Mouse (Mus musculus): ENCODE measurements around the gene Prickle2.

The Prickle2 gene

GRCm38 (mm10) chr6:92518438-92518968 is 187.5 kb downstream of the Prickle2 start:
- DNase-seq (ENCODE audit: low spot score in 2 of 2) = no peak

DNA sequence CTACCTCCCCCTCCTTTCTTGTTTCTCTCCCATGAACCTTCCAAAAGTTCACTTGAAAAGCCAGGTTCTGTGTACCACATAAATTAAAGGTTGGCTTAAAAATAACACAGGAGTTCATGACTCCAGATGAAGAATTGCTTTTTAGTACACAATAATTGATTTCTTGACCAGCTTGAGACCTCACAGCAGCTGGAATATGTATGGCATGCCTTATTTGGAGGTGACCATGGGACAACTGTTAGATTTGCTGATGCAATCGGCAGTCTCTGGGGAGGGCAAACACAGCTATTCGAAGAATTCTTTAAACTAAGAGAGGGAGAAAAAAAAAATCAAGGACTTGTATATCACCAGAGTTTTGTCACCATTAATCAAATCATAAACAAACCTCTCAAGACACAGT is 189.0 kb downstream of the Prickle2 start:
- no peak for DNase-seq (ENCODE audit: low spot score in 2 of 2)

DNA sequence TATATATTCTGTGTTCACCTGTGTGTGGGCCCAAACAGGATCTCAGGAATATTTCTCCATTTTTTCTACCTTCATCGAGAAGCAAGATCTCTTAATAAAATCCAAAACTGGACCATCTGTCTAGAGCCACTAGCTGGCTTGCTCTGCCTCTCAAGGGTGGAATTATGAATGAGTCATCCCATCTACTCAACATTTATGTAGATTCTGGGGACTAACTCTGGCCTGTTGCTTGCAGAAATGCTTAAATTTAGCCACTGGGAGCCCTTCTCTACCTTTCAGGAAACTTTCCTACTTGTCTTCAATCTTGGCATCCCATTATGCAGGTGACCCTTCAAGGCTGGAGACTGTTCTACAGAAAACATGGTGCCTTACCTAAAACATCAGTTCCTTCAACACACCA is 194.0 kb downstream of the Prickle2 start:
- DNase-seq (ENCODE audit: low spot score in 2 of 2) = no peak

- DNase-seq (ENCODE audit: low spot score in 2 of 2) = no peak
These were observed 196.2 kb downstream of the Prickle2 start for GRCm38 (mm10) chr6:92509712-92510111.

- no peak for DNase-seq (ENCODE audit: low spot score in 2 of 2)
These were observed 199.7 kb downstream of the Prickle2 start for GRCm38 (mm10) chr6:92506276-92506675.

DNA sequence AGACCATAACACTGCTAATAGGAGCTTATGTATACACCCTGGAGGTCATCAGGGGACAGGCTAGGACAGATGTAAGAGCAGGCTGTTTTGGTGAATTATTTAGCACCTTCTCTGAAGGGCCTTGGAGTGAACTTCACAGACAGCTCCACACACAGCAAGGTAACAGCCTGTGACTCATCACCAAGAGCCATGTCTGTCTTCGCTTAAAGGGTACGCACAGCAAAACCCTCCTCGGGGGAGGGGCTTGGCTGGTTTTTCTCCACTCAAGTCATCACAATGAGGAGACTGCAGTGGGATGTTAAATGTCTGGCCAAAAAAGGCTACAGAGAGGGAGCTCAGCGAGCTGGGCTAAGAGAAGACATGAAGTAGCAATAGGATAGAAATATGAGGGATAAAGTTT is 206.5 kb downstream of the Prickle2 start:
- no peak for DNase-seq (ENCODE audit: low spot score in 2 of 2)

DNA sequence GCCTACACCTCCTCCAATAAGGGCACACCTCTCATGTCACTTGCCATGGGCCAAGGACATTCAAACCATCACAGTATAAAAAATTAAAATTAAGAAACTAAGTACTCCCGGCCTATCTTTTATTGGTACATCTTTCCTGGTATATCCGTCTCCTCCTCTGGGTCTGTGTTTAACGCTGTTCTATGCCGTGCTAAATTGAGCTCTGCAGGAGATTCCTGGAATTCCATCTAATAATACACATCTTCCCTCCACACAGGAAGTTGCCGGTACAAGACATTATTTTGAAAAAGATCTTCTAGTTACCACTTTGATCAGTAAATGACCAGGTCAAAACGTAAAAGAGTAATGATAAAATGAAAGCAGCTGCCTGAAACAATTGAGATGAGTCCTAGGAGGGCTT is 207.4 kb downstream of the Prickle2 start:
- no peak for DNase-seq (ENCODE audit: low spot score in 2 of 2)

- DNase-seq (ENCODE audit: low spot score in 2 of 2) = no peak
These were observed 208.7 kb downstream of the Prickle2 start for GRCm38 (mm10) chr6:92497279-92497678.

- DNase-seq (ENCODE audit: low spot score in 2 of 2) = no peak
These were observed 210.5 kb downstream of the Prickle2 start for GRCm38 (mm10) chr6:92495500-92495899.

DNA sequence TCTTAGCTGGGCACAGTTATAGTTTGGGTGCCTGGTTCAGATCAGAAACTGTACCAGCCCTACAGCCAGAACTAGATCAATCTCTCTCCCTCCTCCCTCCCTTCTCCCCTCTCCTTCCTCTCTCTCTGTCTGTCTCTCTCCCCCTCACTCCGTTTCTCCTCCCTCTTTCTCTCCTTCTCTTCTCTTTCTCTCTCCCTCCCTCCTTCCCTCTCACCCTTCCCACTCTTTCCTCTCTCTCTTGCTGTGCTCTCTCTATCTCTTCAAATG is 224.3 kb downstream of the Prickle2 start:
- DNase-seq (ENCODE audit: low spot score in 2 of 2) = no peak

- DNase-seq (ENCODE audit: low spot score in 2 of 2) = no peak
These were observed 224.8 kb downstream of the Prickle2 start for GRCm38 (mm10) chr6:92480941-92481689.

- no peak for DNase-seq (ENCODE audit: low spot score in 2 of 2)
These were observed 227.3 kb downstream of the Prickle2 start for GRCm38 (mm10) chr6:92478612-92479011.

DNA sequence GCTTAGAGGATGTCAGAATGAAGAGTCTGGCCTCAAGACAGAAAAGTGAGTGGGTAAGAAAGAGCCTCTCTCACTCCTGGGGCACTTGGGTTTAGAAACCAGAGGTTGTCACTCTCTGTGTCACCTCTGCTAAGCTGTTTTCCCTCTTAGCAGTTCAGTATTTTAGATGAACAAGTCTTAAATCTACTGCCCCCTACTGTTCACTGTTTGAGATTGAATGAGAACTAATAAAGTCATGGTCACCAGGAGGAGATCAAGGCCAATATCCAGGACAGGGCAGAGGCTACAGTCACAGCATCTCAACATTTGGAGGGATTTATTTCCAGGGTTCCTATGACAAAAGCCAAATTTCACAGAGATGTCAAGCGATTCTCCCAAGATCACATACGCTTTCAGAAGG is 228.3 kb downstream of the Prickle2 start:
- no peak for DNase-seq (ENCODE audit: low spot score in 2 of 2)

GRCm38 (mm10) chr6:92469456-92469855 is 236.5 kb downstream of the Prickle2 start:
- DNase-seq (ENCODE audit: low spot score in 2 of 2) = no peak

DNA sequence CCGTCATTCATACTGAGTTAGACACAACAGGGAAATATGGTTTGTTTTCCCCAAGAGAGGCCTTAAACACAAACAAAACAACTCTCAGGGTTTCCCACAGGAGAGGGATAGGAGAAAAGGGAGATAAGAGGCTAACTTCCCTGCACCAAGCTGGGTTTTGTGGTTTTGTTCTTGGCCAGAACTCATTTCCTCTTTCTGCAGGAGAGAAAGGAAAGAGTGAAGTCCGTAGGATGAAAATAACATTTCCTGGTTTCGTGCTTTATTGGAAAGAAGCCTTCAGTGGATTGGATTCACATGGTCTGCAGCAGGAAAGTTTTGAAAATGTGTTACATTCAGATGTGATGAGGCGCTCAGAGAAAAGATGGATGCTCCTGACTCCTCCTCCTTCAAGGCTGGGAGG is 237.1 kb downstream of the Prickle2 start:
- no peak for DNase-seq (ENCODE audit: low spot score in 2 of 2)

DNA sequence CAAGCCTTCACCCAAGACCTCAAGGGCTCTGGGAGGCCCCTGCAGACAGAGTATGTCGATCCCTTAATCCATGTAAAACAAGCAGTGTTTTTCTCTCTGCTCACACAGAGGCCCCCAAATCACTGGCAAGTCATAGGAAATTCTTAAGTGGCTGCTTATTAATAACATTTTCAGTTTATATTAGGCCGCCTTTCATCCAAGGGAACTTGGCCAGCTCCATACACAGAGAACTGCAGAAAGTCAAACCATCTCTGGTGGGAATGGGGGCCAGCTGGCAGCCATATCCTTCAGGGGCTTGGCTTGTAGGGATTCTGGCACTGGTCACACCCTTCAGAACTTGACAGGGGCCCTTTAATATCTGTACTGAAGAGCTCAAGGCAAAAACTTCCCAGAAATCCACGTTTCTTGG is 237.6 kb downstream of the Prickle2 start:
- no peak for DNase-seq (ENCODE audit: low spot score in 2 of 2)

DNA sequence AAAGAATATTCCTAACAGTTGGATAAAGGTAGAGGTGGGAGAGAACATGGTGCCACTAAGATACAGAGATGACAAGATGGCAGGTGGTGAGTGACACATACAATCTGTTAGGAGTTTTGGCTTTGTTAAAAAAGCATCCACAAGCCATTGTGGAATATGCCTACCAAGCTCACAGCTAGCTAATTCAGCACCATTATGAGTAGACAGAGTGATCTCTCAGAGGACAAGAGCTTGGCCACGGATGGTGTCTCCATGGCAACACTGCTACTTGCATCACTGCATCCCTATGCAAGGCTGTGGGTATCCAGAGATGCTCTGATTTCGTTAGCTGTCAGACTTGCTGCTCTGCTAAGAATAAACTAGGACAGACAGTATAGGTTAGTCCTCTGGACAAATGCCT is 238.6 kb downstream of the Prickle2 start:
- no peak for DNase-seq (ENCODE audit: low spot score in 2 of 2)

DNA sequence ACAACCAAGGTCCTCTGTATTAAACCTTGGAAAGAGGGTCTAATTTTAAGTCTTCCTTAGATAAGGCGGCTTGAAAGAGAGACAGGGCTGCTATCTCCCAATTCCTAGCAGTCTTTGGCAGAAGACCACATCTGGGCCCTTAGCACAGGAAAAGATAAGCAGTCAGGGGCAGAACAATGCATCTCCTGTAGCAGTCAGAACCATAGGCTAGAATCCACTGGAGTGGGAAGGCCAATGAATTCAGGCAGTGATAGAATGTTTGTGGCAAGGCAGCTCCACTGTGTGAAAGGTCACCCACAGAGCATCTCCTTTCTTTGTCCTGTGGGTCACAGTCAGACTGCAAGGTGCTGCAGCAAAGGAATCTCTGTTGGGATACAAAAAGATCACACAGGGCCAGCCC is 240.3 kb downstream of the Prickle2 start:
- no peak for DNase-seq (ENCODE audit: low spot score in 2 of 2)

DNA sequence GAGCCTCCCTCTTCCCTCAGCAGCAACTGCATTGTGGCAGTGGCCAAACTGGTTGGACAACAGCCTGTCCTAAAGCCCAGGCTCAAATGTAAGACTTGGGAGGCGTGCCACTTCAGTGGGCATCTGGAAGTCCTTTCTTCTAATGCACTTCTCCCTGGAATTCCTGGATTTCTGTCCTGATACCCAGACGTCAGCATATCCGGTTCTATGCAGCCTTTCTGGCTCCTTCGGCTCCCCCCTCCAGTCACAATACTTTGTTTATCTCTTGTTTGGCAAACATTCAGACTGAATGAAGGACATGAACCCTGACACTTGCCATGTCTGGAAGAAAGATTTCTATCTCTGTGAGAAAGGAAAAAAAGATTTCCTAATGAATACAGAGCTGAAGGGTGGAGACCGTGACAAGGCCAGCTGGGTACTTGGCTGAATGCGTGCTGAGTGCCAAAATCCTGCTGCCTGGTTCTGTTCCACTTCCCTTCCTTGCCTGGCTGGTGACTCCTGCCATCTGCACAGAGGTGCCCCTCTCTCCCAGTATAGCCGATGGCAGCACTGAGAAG is 241.1 kb downstream of the Prickle2 start:
- no peak for DNase-seq (ENCODE audit: low spot score in 2 of 2)

GRCm38 (mm10) chr6:92463768-92464167 is 242.2 kb downstream of the Prickle2 start:
- DNase-seq (ENCODE audit: low spot score in 2 of 2) = no peak

- DNase-seq (ENCODE audit: low spot score in 2 of 2) = no peak
These were observed 245.2 kb downstream of the Prickle2 start for GRCm38 (mm10) chr6:92460750-92461149.

DNA sequence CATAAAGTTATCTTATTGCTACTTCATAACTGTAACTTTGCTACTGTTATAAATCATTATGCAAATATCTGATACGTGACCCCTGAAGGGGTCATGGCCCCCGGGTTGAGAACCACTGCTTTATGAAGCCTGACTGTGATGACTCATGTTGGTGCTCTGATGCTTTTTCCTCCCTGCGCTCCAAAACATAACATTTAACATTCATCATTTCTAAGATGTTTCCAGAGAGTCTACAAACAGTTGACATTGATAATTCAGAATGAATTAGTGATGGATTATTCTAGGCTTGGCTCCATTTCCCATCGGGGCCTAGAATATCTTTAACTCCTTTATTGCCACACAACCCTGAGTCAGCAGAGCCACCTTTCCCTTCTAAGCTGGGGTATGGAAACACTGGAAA is 247.9 kb downstream of the Prickle2 start:
- DNase-seq (ENCODE audit: low spot score in 2 of 2) = no peak

DNA sequence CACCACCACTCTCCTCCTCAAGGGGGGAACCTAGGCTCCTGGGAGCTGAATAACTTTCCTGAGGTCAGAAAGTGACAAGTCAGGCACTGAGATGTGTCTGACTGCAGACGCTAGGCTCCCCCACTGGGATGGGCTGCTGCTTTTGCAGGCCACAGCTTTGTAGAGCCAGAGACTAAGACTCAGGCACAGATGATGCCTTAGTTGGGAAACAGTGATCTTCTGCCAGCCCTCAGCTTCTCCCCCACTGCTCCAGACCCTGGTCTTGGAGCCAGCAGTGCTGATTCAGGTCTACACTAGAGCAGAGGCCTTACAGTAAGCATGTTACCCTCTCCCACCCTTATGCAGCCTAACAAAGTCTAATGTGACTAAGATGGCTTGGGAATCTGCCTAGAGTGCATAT is 254.5 kb downstream of the Prickle2 start:
- no peak for DNase-seq (ENCODE audit: low spot score in 2 of 2)

DNA sequence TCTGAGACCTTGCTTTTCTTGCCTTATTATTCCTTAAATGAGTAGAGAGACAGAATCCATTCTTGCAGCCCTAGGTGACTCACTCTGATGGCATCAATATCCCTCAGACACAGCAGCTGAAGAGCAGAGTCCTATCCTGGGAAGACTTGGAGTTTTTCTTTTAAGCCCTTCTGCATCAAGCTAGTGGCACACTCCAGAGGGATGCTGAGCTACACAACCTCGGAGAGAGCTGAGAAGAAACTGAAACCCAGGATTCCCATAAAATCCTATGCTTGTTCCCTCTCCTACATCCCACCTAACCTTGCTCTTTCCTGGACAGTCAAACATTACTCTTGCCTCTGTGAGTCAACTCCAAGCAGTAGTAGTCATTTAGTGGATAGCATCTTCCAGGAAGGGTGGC is 256.0 kb downstream of the Prickle2 start:
- no peak for DNase-seq (ENCODE audit: low spot score in 2 of 2)
